Mouse (Mus musculus): ENCODE data around the gene Gm45062. TPM values are rescaled to one million over a fixed set of nuclear protein-coding genes. Genes with fewer than 3 reads are reported as not detected.
A peak's percentile ranks its signal among the peaks of the same experiment; 100 is the strongest.

Gm45062 gene
- polyA plus RNA-seq, 1 experiment from 2014 or later: 14.7 TPM

DNA sequence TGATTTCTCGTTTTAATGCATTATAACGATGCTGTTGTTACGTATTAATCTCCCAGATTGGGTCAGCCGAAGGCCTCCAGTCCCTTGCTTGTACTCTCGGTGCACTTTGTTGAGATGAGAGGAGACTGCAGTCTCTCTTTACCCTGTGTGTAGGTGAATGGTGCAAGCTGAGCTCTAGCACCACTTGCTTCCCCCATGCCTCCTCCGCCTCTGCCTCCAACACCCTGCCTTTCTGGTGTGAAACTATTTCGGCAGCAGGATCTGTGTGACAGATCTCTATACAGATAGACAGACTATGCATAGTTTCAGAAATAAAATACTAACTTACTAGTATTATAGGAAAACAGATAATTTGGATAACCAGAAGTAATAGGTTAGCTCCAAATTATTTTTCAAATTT is 101.6 kb downstream of the Gm45062 start:
- 83% methylated on average over 7 of the region's 7 CpGs for WGBS
- Histone ChIP-seq H3K36me3 (ENCODE audit: insufficient read depth, low read length) (no peaks in the 10 kb centered on the region), H3K4me1 (ENCODE audit: insufficient read depth, low read length) (no peaks in the 10 kb centered on the region), H3K4me3 (ENCODE audit: low read length) (no peak overlapping the region), H3K27ac (ENCODE audit: low read length) (no peak overlapping the region), H3K9me3 (ENCODE audit: low read length) (no peaks in the 10 kb centered on the region), H3K4me2 (replicated peaks; ENCODE audit: low read depth, low read length) (no peak overlapping the region), H3K27me3 (ENCODE audit: insufficient read depth, low read length) (no peaks in the 10 kb centered on the region), H3K9ac (replicated peaks; ENCODE audit: low read length) (no peak overlapping the region)
- no peak for ATAC-seq (ENCODE audit: low FRiP score, low TSS enrichment)

GRCm38 (mm10) chr6:8364033-8364756 is 104.9 kb downstream of the Gm45062 start:
- H3K27me3 ChIP-seq (ENCODE audit: insufficient read depth, low read length): no peaks in the 10 kb centered on the region
- no peaks in the 10 kb centered on the region for H3K4me1 ChIP-seq (ENCODE audit: insufficient read depth, low read length)
- no peaks in the 10 kb centered on the region for H3K9me3 ChIP-seq (ENCODE audit: low read length)
- H3K27ac ChIP-seq (ENCODE audit: low read length): no peak overlapping the region
- H3K4me2 ChIP-seq (replicated peaks; ENCODE audit: low read depth, low read length): no peak overlapping the region
- ATAC-seq (ENCODE audit: low FRiP score, low TSS enrichment): peak; percentile 59; the same call in 1 of the 2 replicates
- no peak overlapping the region for H3K4me3 ChIP-seq (ENCODE audit: low read length)
- H3K9ac ChIP-seq (replicated peaks; ENCODE audit: low read length): no peak overlapping the region
- H3K36me3 ChIP-seq (ENCODE audit: insufficient read depth, low read length): no peaks in the 10 kb centered on the region
- WGBS: 64% methylated on average over 12 of the region's 12 CpGs

- ATAC-seq (ENCODE audit: low FRiP score, low TSS enrichment): no peak
- Histone ChIP-seq H3K27me3 (ENCODE audit: insufficient read depth, low read length) (no peaks in the 10 kb centered on the region), H3K36me3 (ENCODE audit: insufficient read depth, low read length) (no peaks in the 10 kb centered on the region), H3K27ac (ENCODE audit: low read length) (no peak overlapping the region), H3K9me3 (ENCODE audit: low read length) (no peaks in the 10 kb centered on the region), H3K4me2 (replicated peaks; ENCODE audit: low read depth, low read length) (no peak overlapping the region), H3K4me3 (ENCODE audit: low read length) (no peak overlapping the region), H3K4me1 (ENCODE audit: insufficient read depth, low read length) (no peaks in the 10 kb centered on the region), H3K9ac (replicated peaks; ENCODE audit: low read length) (no peak overlapping the region)
- 75% methylated on average over 11 of the region's 11 CpGs for WGBS
These were observed 105.5 kb downstream of the Gm45062 start for GRCm38 (mm10) chr6:8364757-8365150.

GRCm38 (mm10) chr6:8367675-8368074 is 108.4 kb downstream of the Gm45062 start:
- H3K4me1 ChIP-seq (ENCODE audit: insufficient read depth, low read length): no peaks in the 10 kb centered on the region
- H3K36me3 ChIP-seq (ENCODE audit: insufficient read depth, low read length): no peaks in the 10 kb centered on the region
- H3K4me2 ChIP-seq (replicated peaks; ENCODE audit: low read depth, low read length): no peak overlapping the region
- H3K27ac ChIP-seq (ENCODE audit: low read length): no peak overlapping the region
- no peaks in the 10 kb centered on the region for H3K27me3 ChIP-seq (ENCODE audit: insufficient read depth, low read length)
- ATAC-seq (ENCODE audit: low FRiP score, low TSS enrichment): no peak
- H3K9ac ChIP-seq (replicated peaks; ENCODE audit: low read length): no peak overlapping the region
- no peak overlapping the region for H3K4me3 ChIP-seq (ENCODE audit: low read length)
- 94% methylated on average over 4 of the region's 4 CpGs for whole genome bisulfite sequencing
- H3K9me3 ChIP-seq (ENCODE audit: low read length): no peaks in the 10 kb centered on the region

- WGBS: 77% methylated on average over 2 of the region's 2 CpGs
- no peak overlapping the region for H3K27ac ChIP-seq (ENCODE audit: low read length)
These were observed 109.1 kb downstream of the Gm45062 start for GRCm38 (mm10) chr6:8368198-8368864.

DNA sequence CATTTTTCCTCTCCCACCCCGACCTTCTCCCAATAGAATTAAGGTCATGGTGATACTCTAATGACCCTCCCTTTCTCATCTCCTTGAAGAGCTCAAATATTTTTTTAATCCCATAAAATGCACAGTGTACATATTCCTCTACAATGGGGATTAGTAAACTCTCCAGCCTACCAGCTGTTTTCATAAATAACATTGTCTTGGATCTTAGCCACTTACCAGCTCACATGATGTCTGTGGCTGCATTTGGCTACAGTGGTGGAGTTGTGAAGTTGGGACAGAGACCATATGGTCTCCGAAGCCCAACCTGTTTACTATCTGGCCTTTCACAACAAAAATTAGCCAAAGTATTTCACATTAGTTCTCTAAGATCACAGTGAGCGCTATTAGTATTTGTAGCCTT is 111.4 kb downstream of the Gm45062 start:
- Histone ChIP-seq H3K27ac (ENCODE audit: low read length) (no peak overlapping the region), H3K9ac (replicated peaks; ENCODE audit: low read length) (no peak overlapping the region), H3K9me3 (ENCODE audit: low read length) (no peaks in the 10 kb centered on the region), H3K4me3 (ENCODE audit: low read length) (no peak overlapping the region), H3K27me3 (ENCODE audit: insufficient read depth, low read length) (no peaks in the 10 kb centered on the region), H3K4me1 (ENCODE audit: insufficient read depth, low read length) (no peaks in the 10 kb centered on the region), H3K36me3 (ENCODE audit: insufficient read depth, low read length) (no peaks in the 10 kb centered on the region), H3K4me2 (replicated peaks; ENCODE audit: low read depth, low read length) (no peak overlapping the region)
- WGBS: 67% methylated on average over 3 of the region's 3 CpGs
- peak; percentile 70; the same call in 1 of the 2 replicates for ATAC-seq (ENCODE audit: low FRiP score, low TSS enrichment)

More at GRCm38 (mm10) chr6:8368198-8368864, 109.1 kb downstream of the Gm45062 start:
- ATAC-seq (ENCODE audit: low FRiP score, low TSS enrichment): no peak
- H3K9ac ChIP-seq (replicated peaks; ENCODE audit: low read length): no peak overlapping the region
- no peaks in the 10 kb centered on the region for H3K36me3 ChIP-seq (ENCODE audit: insufficient read depth, low read length)
- no peaks in the 10 kb centered on the region for H3K27me3 ChIP-seq (ENCODE audit: insufficient read depth, low read length)
- no peaks in the 10 kb centered on the region for H3K4me1 ChIP-seq (ENCODE audit: insufficient read depth, low read length)
- no peaks in the 10 kb centered on the region for H3K9me3 ChIP-seq (ENCODE audit: low read length)
- no peak overlapping the region for H3K4me2 ChIP-seq (replicated peaks; ENCODE audit: low read depth, low read length)
- no peak overlapping the region for H3K4me3 ChIP-seq (ENCODE audit: low read length)

DNA sequence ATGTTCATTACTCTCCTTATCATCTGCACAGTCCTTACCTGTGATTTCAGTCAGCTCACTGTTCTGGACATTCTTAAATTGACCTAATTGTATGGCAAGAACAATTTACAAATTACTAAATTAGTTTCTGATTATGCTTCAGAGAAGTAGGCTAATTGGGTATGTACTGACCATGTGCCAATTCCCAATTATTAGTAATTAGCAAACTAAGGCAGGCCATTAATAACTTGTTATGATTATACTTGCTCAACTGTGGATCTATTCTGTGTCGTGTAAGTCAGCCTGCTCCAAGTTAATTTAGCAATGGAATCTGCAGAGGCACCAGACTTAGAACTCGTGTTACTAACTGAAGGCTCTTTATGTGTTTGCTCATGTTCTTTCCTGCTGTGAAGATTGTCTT is 113.8 kb downstream of the Gm45062 start:
- H3K36me3 ChIP-seq (ENCODE audit: insufficient read depth, low read length): no peaks in the 10 kb centered on the region
- WGBS: 65% methylated on average over 2 of the region's 2 CpGs
- no peak overlapping the region for H3K9ac ChIP-seq (replicated peaks; ENCODE audit: low read length)
- no peaks in the 10 kb centered on the region for H3K4me1 ChIP-seq (ENCODE audit: insufficient read depth, low read length)
- H3K27me3 ChIP-seq (ENCODE audit: insufficient read depth, low read length): no peaks in the 10 kb centered on the region
- no peak overlapping the region for H3K4me3 ChIP-seq (ENCODE audit: low read length)
- no peak overlapping the region for H3K4me2 ChIP-seq (replicated peaks; ENCODE audit: low read depth, low read length)
- H3K9me3 ChIP-seq (ENCODE audit: low read length): no peaks in the 10 kb centered on the region
- ATAC-seq (ENCODE audit: low FRiP score, low TSS enrichment): no peak
- no peak overlapping the region for H3K27ac ChIP-seq (ENCODE audit: low read length)

GRCm38 (mm10) chr6:8373851-8374250 is 114.6 kb downstream of the Gm45062 start:
- Histone ChIP-seq H3K9ac (replicated peaks; ENCODE audit: low read length) (no peak overlapping the region), H3K4me3 (ENCODE audit: low read length) (no peak overlapping the region), H3K4me1 (ENCODE audit: insufficient read depth, low read length) (no peaks in the 10 kb centered on the region), H3K27ac (ENCODE audit: low read length) (no peak overlapping the region), H3K4me2 (replicated peaks; ENCODE audit: low read depth, low read length) (no peak overlapping the region), H3K36me3 (ENCODE audit: insufficient read depth, low read length) (no peaks in the 10 kb centered on the region), H3K9me3 (ENCODE audit: low read length) (no peaks in the 10 kb centered on the region), H3K27me3 (ENCODE audit: insufficient read depth, low read length) (no peaks in the 10 kb centered on the region)
- 51% methylated on average over 8 of the region's 8 CpGs for WGBS
- ATAC-seq (ENCODE audit: low FRiP score, low TSS enrichment): no peak

DNA sequence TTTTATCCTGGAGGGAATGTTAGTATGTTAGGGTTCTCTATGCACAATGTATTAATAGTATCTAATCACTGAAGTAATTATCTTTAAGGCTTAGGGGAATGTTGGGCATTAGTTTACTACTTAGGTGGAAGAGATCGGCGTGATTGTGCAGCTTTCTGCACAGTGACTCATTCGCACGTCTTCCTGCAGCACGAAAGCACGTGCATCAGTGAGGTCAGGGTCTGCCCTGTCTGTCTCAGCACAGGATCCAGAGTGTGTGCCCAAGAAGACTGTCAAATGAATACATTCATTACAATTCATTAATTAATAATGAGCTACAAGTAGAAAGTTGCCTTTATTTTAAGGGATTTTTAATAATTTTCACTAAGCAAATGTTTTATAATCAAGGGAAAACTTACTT is 115.0 kb downstream of the Gm45062 start:
- ATAC-seq (ENCODE audit: low FRiP score, low TSS enrichment): no peak; the same call in 1 of the 2 replicates
- 73% methylated on average over 6 of the region's 6 CpGs for WGBS
- H3K9me3 ChIP-seq (ENCODE audit: low read length): no peaks in the 10 kb centered on the region

DNA sequence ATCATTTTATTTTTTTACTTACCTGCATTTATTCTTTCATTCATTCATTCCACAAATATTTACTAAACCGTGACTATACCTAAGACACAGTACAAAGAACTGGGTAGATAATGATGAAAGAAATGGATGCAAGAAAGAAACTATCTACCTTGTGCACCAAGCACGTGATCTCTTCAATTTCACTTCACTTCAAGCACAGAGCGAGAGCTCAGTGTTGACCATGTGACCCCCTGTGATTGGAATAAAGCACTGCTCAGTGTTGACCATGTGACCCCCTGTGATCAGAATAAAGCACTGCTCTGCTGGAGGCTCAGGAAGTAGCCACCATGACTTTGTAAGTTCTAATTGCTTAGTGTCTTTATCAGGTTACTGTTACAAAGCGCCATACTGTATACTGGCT is 115.5 kb downstream of the Gm45062 start:
- H3K4me1 ChIP-seq (ENCODE audit: insufficient read depth, low read length): no peaks in the 10 kb centered on the region
- H3K9me3 ChIP-seq (ENCODE audit: low read length): no peaks in the 10 kb centered on the region
- no peaks in the 10 kb centered on the region for H3K27me3 ChIP-seq (ENCODE audit: insufficient read depth, low read length)
- WGBS: 87% methylated on average over 4 of the region's 4 CpGs
- H3K4me2 ChIP-seq (replicated peaks; ENCODE audit: low read depth, low read length): no peak overlapping the region
- H3K36me3 ChIP-seq (ENCODE audit: insufficient read depth, low read length): no peaks in the 10 kb centered on the region
- H3K9ac ChIP-seq (replicated peaks; ENCODE audit: low read length): no peak overlapping the region
- no peak overlapping the region for H3K27ac ChIP-seq (ENCODE audit: low read length)
- no peak for ATAC-seq (ENCODE audit: low FRiP score, low TSS enrichment)
- no peak overlapping the region for H3K4me3 ChIP-seq (ENCODE audit: low read length)

More for the DNA sequence above, 115.0 kb downstream of the Gm45062 start:
- Histone ChIP-seq H3K27ac (ENCODE audit: low read length) (no peak overlapping the region), H3K4me2 (replicated peaks; ENCODE audit: low read depth, low read length) (no peak overlapping the region), H3K4me3 (ENCODE audit: low read length) (no peak overlapping the region), H3K4me1 (ENCODE audit: insufficient read depth, low read length) (no peaks in the 10 kb centered on the region), H3K36me3 (ENCODE audit: insufficient read depth, low read length) (no peaks in the 10 kb centered on the region), H3K27me3 (ENCODE audit: insufficient read depth, low read length) (no peaks in the 10 kb centered on the region), H3K9ac (replicated peaks; ENCODE audit: low read length) (no peak overlapping the region)
